Mouse (Mus musculus): Measurements from ENCODE around the gene Ostm1.
A peak's percentile ranks its signal among the peaks of the same experiment; 100 is the strongest.

The Ostm1 gene

GRCm38 (mm10) chr10:42632453-42633360, 49.1 kb downstream of the Ostm1 start:
- no peaks in the 10 kb centered on the region for H3K36me3 ChIP-seq (ENCODE audit: control insufficient read depth, insufficient read depth, low read length, poor library complexity, severe bottlenecking)
- no peaks in the 10 kb centered on the region; the same call in 1 of the 2 replicates for H3K27me3 ChIP-seq (ENCODE audit: control insufficient read depth, insufficient read depth, low read length, poor library complexity, severe bottlenecking)
- DNase-seq (ENCODE audit: low read depth, low spot score): peak; percentile 17

GRCm38 (mm10) chr10:42633361-42634121, 49.9 kb downstream of the Ostm1 start:
- no peaks in the 10 kb centered on the region; the same call in 1 of the 2 replicates for H3K27me3 ChIP-seq (ENCODE audit: control insufficient read depth, insufficient read depth, low read length, poor library complexity, severe bottlenecking)
- DNase-seq (ENCODE audit: low read depth, low spot score): peak; percentile 56
- H3K36me3 ChIP-seq (ENCODE audit: control insufficient read depth, insufficient read depth, low read length, poor library complexity, severe bottlenecking): no peaks in the 10 kb centered on the region

- DNase-seq (ENCODE audit: low read depth, low spot score): no peak
- Histone ChIP-seq H3K27me3 (ENCODE audit: control insufficient read depth, insufficient read depth, low read length, poor library complexity, severe bottlenecking) (no peaks in the 10 kb centered on the region; the same call in 1 of the 2 replicates), H3K36me3 (ENCODE audit: control insufficient read depth, insufficient read depth, low read length, poor library complexity, severe bottlenecking) (no peaks in the 10 kb centered on the region)
Observed at GRCm38 (mm10) chr10:42634122-42634720, 50.6 kb downstream of the Ostm1 start.

GRCm38 (mm10) chr10:42635046-42635445, 51.4 kb downstream of the Ostm1 start:
- no peaks in the 10 kb centered on the region; the same call in 1 of the 2 replicates for H3K27me3 ChIP-seq (ENCODE audit: control insufficient read depth, insufficient read depth, low read length, poor library complexity, severe bottlenecking)
- no peaks in the 10 kb centered on the region for H3K36me3 ChIP-seq (ENCODE audit: control insufficient read depth, insufficient read depth, low read length, poor library complexity, severe bottlenecking)
- DNase-seq (ENCODE audit: low read depth, low spot score): peak; percentile 18

- no peaks in the 10 kb centered on the region for H3K36me3 ChIP-seq (ENCODE audit: control insufficient read depth, insufficient read depth, low read length, poor library complexity, severe bottlenecking)
- DNase-seq (ENCODE audit: low read depth, low spot score): peak; percentile 16
- H3K27me3 ChIP-seq (ENCODE audit: control insufficient read depth, insufficient read depth, low read length, poor library complexity, severe bottlenecking): no peaks in the 10 kb centered on the region; the same call in 1 of the 2 replicates
Observed at GRCm38 (mm10) chr10:42635566-42636359, 52.1 kb downstream of the Ostm1 start.

GRCm38 (mm10) chr10:42636360-42637182, 52.9 kb downstream of the Ostm1 start:
- Histone ChIP-seq H3K36me3 (ENCODE audit: control insufficient read depth, insufficient read depth, low read length, poor library complexity, severe bottlenecking) (no peaks in the 10 kb centered on the region), H3K27me3 (ENCODE audit: control insufficient read depth, insufficient read depth, low read length, poor library complexity, severe bottlenecking) (no peaks in the 10 kb centered on the region; the same call in 1 of the 2 replicates)
- peak; percentile 67 for DNase-seq (ENCODE audit: low read depth, low spot score)

GRCm38 (mm10) chr10:42637183-42637788, 53.7 kb downstream of the Ostm1 start:
- peak; percentile 82 for DNase-seq (ENCODE audit: low read depth, low spot score)
- Histone ChIP-seq H3K27me3 (ENCODE audit: control insufficient read depth, insufficient read depth, low read length, poor library complexity, severe bottlenecking) (no peaks in the 10 kb centered on the region; the same call in 1 of the 2 replicates), H3K36me3 (ENCODE audit: control insufficient read depth, insufficient read depth, low read length, poor library complexity, severe bottlenecking) (no peaks in the 10 kb centered on the region)

GRCm38 (mm10) chr10:42639856-42640255, 56.2 kb downstream of the Ostm1 start:
- no peak for DNase-seq (ENCODE audit: low read depth, low spot score)
- H3K27me3 ChIP-seq (ENCODE audit: control insufficient read depth, insufficient read depth, low read length, poor library complexity, severe bottlenecking): no peaks in the 10 kb centered on the region; the same call in 1 of the 2 replicates
- H3K36me3 ChIP-seq (ENCODE audit: control insufficient read depth, insufficient read depth, low read length, poor library complexity, severe bottlenecking): no peaks in the 10 kb centered on the region

- H3K36me3 ChIP-seq (ENCODE audit: control insufficient read depth, insufficient read depth, low read length, poor library complexity, severe bottlenecking): no peaks in the 10 kb centered on the region
- H3K27me3 ChIP-seq (ENCODE audit: control insufficient read depth, insufficient read depth, low read length, poor library complexity, severe bottlenecking): no peaks in the 10 kb centered on the region
- no peak for DNase-seq (ENCODE audit: low read depth, low spot score)
Observed at GRCm38 (mm10) chr10:42643638-42644037, 60.0 kb downstream of the Ostm1 start.

GRCm38 (mm10) chr10:42646340-42646739, 62.7 kb downstream of the Ostm1 start:
- H3K36me3 ChIP-seq (ENCODE audit: control insufficient read depth, insufficient read depth, low read length, poor library complexity, severe bottlenecking): no peaks in the 10 kb centered on the region
- DNase-seq (ENCODE audit: low read depth, low spot score): no peak
- no peaks in the 10 kb centered on the region for H3K27me3 ChIP-seq (ENCODE audit: control insufficient read depth, insufficient read depth, low read length, poor library complexity, severe bottlenecking)

- Histone ChIP-seq H3K36me3 (ENCODE audit: control insufficient read depth, insufficient read depth, low read length, poor library complexity, severe bottlenecking) (no peaks in the 10 kb centered on the region), H3K27me3 (ENCODE audit: control insufficient read depth, insufficient read depth, low read length, poor library complexity, severe bottlenecking) (no peaks in the 10 kb centered on the region; the same call in 1 of the 2 replicates)
- no peak for DNase-seq (ENCODE audit: low read depth, low spot score)
Observed at GRCm38 (mm10) chr10:42661916-42662315, 78.3 kb downstream of the Ostm1 start.

- Histone ChIP-seq H3K36me3 (ENCODE audit: control insufficient read depth, insufficient read depth, low read length, poor library complexity, severe bottlenecking) (no peaks in the 10 kb centered on the region), H3K27me3 (ENCODE audit: control insufficient read depth, insufficient read depth, low read length, poor library complexity, severe bottlenecking) (no peaks in the 10 kb centered on the region)
- DNase-seq (ENCODE audit: low read depth, low spot score): no peak
Observed at GRCm38 (mm10) chr10:42669970-42670369, 86.3 kb downstream of the Ostm1 start.

GRCm38 (mm10) chr10:42672798-42673197, 89.2 kb downstream of the Ostm1 start:
- no peaks in the 10 kb centered on the region for H3K27me3 ChIP-seq (ENCODE audit: control insufficient read depth, insufficient read depth, low read length, poor library complexity, severe bottlenecking)
- H3K36me3 ChIP-seq (ENCODE audit: control insufficient read depth, insufficient read depth, low read length, poor library complexity, severe bottlenecking): no peaks in the 10 kb centered on the region
- no peak for DNase-seq (ENCODE audit: low read depth, low spot score)

All from splenic B cell, adult 2 months (primary cell).